Mouse (Mus musculus): ENCODE data around the gene Kctd12b. TPM values are rescaled to one million over a fixed set of nuclear protein-coding genes. Genes with fewer than 3 reads are reported as not detected.
"Not testable (repeated sequence)": the region's sequence is repeated elsewhere in the genome, so short reads cannot be mapped to it uniquely, and the experiment has no call there.

Gene Kctd12b
- 2.8 and 4.2 TPM in 2 replicates for polyA plus RNA-seq (2012; rRNA removed)

DNA sequence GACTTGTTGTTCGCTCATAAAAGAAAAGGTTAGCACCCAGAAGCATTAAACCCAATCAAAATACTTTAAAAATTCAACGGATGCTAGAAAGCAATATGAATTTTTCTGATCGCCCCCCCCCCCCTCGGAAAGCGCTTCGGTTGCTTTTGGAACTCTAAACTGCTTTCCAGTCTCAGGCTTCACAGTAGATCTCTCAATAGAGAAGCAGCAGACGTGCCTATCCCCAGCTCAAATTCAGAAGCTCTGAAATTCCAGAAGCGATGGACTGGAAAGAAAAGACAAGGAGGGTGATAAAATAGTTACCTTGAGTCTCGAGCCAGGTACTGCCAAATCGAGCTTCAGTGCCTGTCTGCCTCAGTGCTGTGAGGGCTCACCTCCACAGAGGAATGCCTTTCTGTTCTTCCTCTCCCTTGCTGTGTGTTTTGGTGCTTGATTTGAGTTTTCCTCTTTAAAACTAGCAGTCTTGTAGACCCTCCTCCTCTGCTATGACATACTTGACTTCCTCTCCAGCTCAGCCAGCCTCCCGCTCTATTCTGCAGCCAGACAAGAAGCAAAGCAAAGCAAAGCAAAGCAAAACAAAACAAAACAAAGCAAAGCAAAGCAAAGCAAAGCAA, at the start of gene Kctd12b:
Gene Kctd12b, minus strand, starts transcription at position 610 of the 614 bp plus-strand sequence.
- WGBS: 26% methylated on average over 11 of the region's 11 CpGs
- TF ChIP-seq CTCF (IDR thresholded peaks at IDR 0.05; ENCODE audit: insufficient read depth, low read length) (no peak), POLR2A (IDR thresholded peaks at IDR 0.05; ENCODE audit: borderline replicate concordance, extremely low read depth, low read depth, low read length) (peak; percentile 27; the same call in 1 of the 2 replicates)
- DNase-seq: peak; percentile 5
- Histone ChIP-seq H3K4me1 (ENCODE audit: control insufficient read depth, insufficient read depth, low read length) (no peaks in the 10 kb centered on the region), H3K4me3 (replicated peaks; ENCODE audit: extremely low read depth, low read depth, low read length) (peak within 1 kb of the TSS; percentile 87)

DNA sequence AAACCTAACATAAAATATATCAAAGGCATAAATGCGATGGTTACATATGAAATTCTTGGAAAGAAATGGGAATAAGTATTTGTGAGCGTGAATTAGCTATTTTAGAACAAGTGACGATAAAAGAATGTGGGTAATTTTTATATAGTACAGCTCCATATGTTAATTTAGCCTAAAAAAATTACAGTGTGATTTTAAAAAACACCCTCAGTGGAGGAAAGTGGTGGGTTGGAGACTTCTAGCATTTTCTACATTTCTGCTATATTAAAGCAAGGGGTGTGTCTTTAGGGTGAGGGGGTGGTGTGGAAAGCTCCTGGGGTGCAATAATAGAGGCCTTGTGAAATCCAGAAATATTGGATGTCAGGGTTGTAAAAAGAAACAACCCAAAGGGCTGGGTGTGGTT, 46.3 kb upstream of the Kctd12b start:
- 82% methylated on average over 3 of the region's 3 CpGs for WGBS
- DNase-seq: no peak
- H3K4me3 ChIP-seq (replicated peaks; ENCODE audit: extremely low read depth, low read depth, low read length): no peak overlapping the region
- no peak for TF ChIP-seq POLR2A (IDR thresholded peaks at IDR 0.05; ENCODE audit: borderline replicate concordance, extremely low read depth, low read depth, low read length)
- no peak for TF ChIP-seq CTCF (IDR thresholded peaks at IDR 0.05; ENCODE audit: insufficient read depth, low read length)
- H3K4me1 ChIP-seq (ENCODE audit: control insufficient read depth, insufficient read depth, low read length): no peaks in the 10 kb centered on the region

DNA sequence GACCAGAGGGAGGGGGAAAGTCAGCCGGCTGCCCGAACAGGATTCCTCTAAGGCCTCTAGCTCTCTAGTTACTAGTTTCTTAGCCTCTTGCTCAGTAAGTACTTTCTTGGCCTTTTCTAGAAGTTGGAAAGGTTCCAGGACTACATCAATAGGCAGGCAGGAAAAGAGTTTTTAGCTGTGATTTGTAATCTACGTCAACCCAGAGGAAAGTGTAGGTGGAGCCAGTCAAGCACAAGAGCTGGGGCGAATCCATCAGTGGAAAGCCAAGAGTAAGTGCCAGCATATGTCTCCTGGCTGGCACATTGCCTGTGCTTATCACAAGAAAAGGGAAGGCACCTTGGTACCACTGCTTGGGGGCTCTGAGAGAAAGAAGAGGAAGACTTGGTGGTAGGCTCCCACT, 39.5 kb upstream of the Kctd12b start:
- Histone ChIP-seq H3K4me1 (ENCODE audit: control insufficient read depth, insufficient read depth, low read length) (no peaks in the 10 kb centered on the region), H3K4me3 (replicated peaks; ENCODE audit: extremely low read depth, low read depth, low read length) (no peak overlapping the region)
- no peak for TF ChIP-seq POLR2A (IDR thresholded peaks at IDR 0.05; ENCODE audit: borderline replicate concordance, extremely low read depth, low read depth, low read length)
- no peak for TF ChIP-seq CTCF (IDR thresholded peaks at IDR 0.05; ENCODE audit: insufficient read depth, low read length)
- no peak for DNase-seq
- WGBS: 51% methylated on average over 4 of the region's 4 CpGs

DNA sequence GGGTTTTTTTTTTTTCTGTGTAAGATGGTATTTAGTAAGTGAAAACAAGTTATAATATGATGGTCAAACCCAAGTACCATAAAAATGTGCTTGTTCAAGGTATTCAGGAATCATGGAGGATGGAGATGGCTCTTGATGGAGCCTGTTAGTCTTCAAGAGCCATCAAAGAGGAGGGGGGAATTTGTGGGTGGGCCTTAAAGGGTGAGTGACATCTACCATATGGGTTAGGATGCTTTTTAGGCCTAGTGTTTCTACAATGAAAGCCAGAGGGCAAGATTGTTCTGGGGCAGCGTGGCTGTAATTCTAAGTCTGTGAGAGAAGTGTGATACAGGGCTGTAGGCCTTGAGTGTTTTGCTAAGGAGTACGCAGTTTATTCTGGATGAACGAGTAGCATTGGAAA, 28.2 kb upstream of the Kctd12b start:
- DNase-seq: no peak
- Histone ChIP-seq H3K4me1 (ENCODE audit: control insufficient read depth, insufficient read depth, low read length) (no peaks in the 10 kb centered on the region), H3K4me3 (replicated peaks; ENCODE audit: extremely low read depth, low read depth, low read length) (no peak overlapping the region)
- TF ChIP-seq CTCF (IDR thresholded peaks at IDR 0.05; ENCODE audit: insufficient read depth, low read length) (no peak), POLR2A (IDR thresholded peaks at IDR 0.05; ENCODE audit: borderline replicate concordance, extremely low read depth, low read depth, low read length) (no peak)
- 48% methylated on average over 3 of the region's 3 CpGs for WGBS

DNA sequence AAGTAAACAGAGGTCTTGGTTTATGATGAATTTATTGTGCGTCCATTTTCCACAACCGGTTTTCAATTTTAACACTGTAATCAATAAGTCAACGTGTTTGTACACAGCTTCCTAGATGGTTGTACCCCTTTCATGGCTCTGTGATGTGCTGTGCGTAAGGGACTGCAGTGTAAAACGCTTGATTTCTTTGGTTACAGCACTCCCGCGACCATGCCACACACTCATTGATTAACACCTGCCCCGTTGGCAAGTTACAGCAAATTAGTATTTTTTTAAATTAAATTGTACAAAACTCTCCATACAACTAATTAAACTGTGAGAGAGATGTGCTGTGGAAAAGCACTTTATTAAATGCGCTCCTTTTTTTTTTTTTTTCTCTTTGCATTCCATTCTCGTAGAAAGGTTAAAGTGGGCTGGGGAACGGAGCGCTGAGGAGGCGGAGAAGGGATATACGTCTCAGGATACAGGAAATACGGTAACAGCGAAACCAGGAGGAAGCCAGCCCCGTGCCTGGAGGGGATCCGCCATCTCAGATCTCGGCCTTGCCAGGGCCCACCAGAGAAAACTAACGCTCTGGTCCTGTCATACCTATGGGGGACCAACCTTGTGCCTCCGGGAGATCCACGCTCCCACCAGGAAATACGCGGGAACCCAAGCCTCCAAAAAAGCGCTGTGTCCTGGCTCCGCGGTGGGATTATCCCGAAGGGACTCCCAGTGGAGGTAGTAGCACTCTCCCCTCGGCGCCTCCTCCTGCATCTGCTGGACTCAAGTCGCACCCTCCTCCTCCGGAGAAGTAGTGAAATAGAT, 27.1 kb upstream of the Kctd12b start, which contains the start of gene Nbdy:
Gene Nbdy, plus strand, starts transcription at position 481 of the 807 bp plus-strand sequence.
- WGBS: 21% methylated on average over 32 of the region's 32 CpGs
- TF ChIP-seq POLR2A (IDR thresholded peaks at IDR 0.05; ENCODE audit: borderline replicate concordance, extremely low read depth, low read depth, low read length) (peak; percentile 58; the same call in 1 of the 2 replicates), CTCF (IDR thresholded peaks at IDR 0.05; ENCODE audit: insufficient read depth, low read length) (no peak)

DNA sequence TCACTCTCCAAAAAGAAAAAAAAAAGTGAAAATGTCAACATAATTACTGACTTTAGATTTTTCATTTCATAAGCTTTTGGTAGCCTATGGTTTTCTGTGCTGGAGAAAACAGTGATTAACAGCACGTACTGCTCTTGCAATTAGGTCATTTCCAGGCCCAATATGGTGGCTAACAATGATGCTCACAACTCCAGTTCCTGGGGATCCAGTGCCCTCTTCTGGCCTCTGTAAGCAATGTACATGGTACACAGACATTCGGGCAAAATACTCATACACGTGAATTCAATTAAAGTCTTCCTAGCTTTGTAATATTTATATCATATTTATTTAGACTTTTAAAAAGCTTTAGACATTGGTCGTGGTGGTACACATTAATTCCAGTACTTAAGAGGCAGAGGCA, 23.4 kb upstream of the Kctd12b start:
- Histone ChIP-seq H3K4me3 (replicated peaks; ENCODE audit: extremely low read depth, low read depth, low read length) (no peak overlapping the region), H3K4me1 (ENCODE audit: control insufficient read depth, insufficient read depth, low read length) (no peaks in the 10 kb centered on the region)
- TF ChIP-seq POLR2A (IDR thresholded peaks at IDR 0.05; ENCODE audit: borderline replicate concordance, extremely low read depth, low read depth, low read length): no peak
- TF ChIP-seq CTCF (IDR thresholded peaks at IDR 0.05; ENCODE audit: insufficient read depth, low read length): no peak
- 35% methylated on average over 4 of the region's 4 CpGs for WGBS
- no peak for DNase-seq

More for the DNA sequence above, 27.1 kb upstream of the Kctd12b start, which contains the start of gene Nbdy:
- Histone ChIP-seq H3K4me1 (ENCODE audit: control insufficient read depth, insufficient read depth, low read length) (no peaks in the 10 kb centered on the region), H3K4me3 (replicated peaks; ENCODE audit: extremely low read depth, low read depth, low read length) (peak within 1 kb of the TSS; percentile 59)
- peak; percentile 49 for DNase-seq

DNA sequence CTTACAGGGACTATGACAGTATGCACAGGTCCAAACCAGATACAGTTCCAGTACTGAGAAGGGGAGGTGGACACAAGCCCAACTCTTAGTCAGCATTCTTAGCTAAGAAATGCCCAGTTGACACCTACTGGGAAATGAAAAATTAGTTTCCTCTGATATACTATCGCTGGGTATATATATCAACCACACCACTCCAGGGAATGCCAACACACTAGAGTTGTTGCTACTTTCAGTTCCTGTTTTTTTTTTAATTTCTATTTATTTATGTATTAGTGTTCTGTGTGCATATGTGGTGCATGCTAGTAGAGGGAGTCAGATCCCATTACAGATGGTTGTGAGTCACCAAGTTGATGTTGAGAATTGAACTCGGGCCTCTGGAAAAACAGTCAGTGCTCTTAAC, 20.5 kb upstream of the Kctd12b start:
- TF ChIP-seq POLR2A (IDR thresholded peaks at IDR 0.05; ENCODE audit: borderline replicate concordance, extremely low read depth, low read depth, low read length) (no peak), CTCF (IDR thresholded peaks at IDR 0.05; ENCODE audit: insufficient read depth, low read length) (no peak)
- no peaks in the 10 kb centered on the region for H3K4me1 ChIP-seq (ENCODE audit: control insufficient read depth, insufficient read depth, low read length)
- H3K4me3 ChIP-seq (replicated peaks; ENCODE audit: extremely low read depth, low read depth, low read length): no peak overlapping the region
- no peak for DNase-seq
- WGBS: 73% methylated on average over 2 of the region's 2 CpGs

DNA sequence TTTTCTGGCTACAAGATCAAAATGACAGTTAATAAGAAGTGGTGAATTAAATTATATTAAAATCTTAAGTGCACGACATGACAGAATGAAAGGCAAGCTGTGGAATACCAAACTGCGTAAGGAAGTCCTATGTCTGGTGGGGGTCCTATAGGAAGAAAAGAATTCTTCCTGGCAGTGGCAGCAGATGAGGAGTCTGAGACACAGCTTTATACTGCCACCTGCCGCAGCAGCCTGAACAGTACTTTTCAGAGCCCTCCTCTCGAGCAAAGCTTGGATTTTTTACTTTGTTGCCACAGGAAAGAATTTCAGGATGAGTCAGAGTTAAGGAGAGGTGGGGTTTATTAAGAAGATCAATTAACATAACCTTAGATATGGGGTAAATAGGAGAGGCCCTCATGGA, 11.5 kb upstream of the Kctd12b start:
- Histone ChIP-seq H3K4me3 (replicated peaks; ENCODE audit: extremely low read depth, low read depth, low read length) (no peak overlapping the region), H3K4me1 (ENCODE audit: control insufficient read depth, insufficient read depth, low read length) (no peaks in the 10 kb centered on the region)
- DNase-seq: no peak
- 44% methylated on average over 4 of the region's 4 CpGs for WGBS
- TF ChIP-seq POLR2A (IDR thresholded peaks at IDR 0.05; ENCODE audit: borderline replicate concordance, extremely low read depth, low read depth, low read length): no peak
- peak; percentile 48 for TF ChIP-seq CTCF (IDR thresholded peaks at IDR 0.05; ENCODE audit: insufficient read depth, low read length)

DNA sequence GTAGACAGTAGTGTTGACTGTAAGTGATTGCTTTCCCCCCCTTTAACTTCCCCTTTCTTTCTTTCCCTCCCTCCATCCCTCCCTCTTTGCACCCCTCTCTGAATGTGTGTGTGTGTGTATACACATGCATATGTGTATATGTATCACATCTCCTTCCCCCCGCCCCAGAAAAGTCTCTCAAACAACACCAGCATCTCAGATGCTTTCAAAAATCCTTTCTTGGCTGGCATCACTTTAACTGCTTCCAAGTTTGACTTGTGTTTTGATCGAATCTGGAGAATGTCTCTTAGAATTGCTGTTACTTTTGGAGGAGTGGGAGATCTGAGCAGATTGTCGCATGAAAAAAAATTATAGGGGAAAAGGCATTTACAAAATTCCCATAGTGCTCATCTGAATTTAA, 4.3 kb upstream of the Kctd12b start:
- no peak for DNase-seq
- Histone ChIP-seq H3K4me1 (ENCODE audit: control insufficient read depth, insufficient read depth, low read length) (no peaks in the 10 kb centered on the region), H3K4me3 (replicated peaks; ENCODE audit: extremely low read depth, low read depth, low read length) (no peak overlapping the region)
- 63% methylated on average over 3 of the region's 3 CpGs for WGBS
- TF ChIP-seq POLR2A (IDR thresholded peaks at IDR 0.05; ENCODE audit: borderline replicate concordance, extremely low read depth, low read depth, low read length) (no peak), CTCF (IDR thresholded peaks at IDR 0.05; ENCODE audit: insufficient read depth, low read length) (no peak)

DNA sequence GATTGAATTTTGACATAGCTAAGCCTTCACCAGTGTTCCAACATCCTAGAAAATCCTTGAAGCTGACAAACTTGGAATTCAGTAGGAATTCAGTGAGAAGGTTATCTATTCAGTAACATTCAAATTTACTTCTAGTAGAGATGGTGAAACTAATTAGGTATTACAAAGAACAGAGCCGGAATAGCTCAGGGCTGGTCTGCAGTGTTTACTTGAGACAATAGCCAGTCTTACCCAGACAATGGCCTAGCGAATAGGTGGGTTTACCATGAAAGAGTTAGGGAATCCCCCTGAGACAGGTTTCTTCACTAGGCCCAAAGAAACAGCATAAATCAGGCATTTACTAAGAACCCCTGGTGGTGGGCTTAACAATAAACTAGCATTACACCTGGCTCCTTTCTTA, 28.0 kb downstream of the Kctd12b start:
- not testable (repeated sequence) for DNase-seq; H3K4me3 ChIP-seq (replicated peaks; ENCODE audit: extremely low read depth, low read depth, low read length); H3K4me1 ChIP-seq (ENCODE audit: control insufficient read depth, insufficient read depth, low read length)
- WGBS: 75% methylated on average over 2 of the region's 2 CpGs
